Mouse (Mus musculus) heart, adult 2 months (tissue): ENCODE data around the gene Cacng6. TPM values are rescaled to one million over a fixed set of nuclear protein-coding genes. Genes with fewer than 3 reads are reported as not detected.

Experiments used
- DNase-seq, 2 experiments: peaks; one replicate each; pipeline ENCODE4 v3.0.0; 2021
- H3K27ac ChIP-seq: fragments of 200-600 bp; 2 replicates; pipeline ENCODE4 v1.8.1; 2022
- H3K27me3 ChIP-seq: fragments of 200-500 bp; 2 replicates; pipeline ENCODE4 v1.6.1; 2012; ENCODE audit warnings: mild to moderate bottlenecking, low read length, inconsistent platforms, mixed read lengths; ENCODE audit not compliant: control insufficient read depth, insufficient read depth
- H3K36me3 ChIP-seq: fragments of 200-500 bp; 2 replicates; pipeline ENCODE4 v1.6.1; 2012; ENCODE audit warnings: low read length, inconsistent platforms; ENCODE audit not compliant: control insufficient read depth, insufficient read depth
- H3K4me1 ChIP-seq: fragments of 200-500 bp; 2 replicates; pipeline ENCODE4 v1.6.1; 2011; ENCODE audit warnings: low read length; ENCODE audit not compliant: control insufficient read depth, insufficient read depth
- H3K4me3 ChIP-seq: fragments of 200-600 bp; 2 replicates; pipeline ENCODE4 v1.8.1; 2022
- H3K79me2 ChIP-seq: fragments of 200-500 bp; replicated peaks from 2 replicates; pipeline ENCODE4 v1.6.1; 2012; ENCODE audit warnings: mild to moderate bottlenecking, inconsistent platforms, low read length, moderate library complexity, mixed read lengths; ENCODE audit not compliant: control insufficient read depth, insufficient read depth
- H3K9ac ChIP-seq: fragments of 200-500 bp; 2 replicates; pipeline ENCODE4 v1.6.1; 2012; ENCODE audit warnings: low read depth, mild to moderate bottlenecking, control low read depth, inconsistent platforms, low read length, mixed read lengths
- CTCF ChIP-seq: fragments of 200-600 bp; IDR thresholded peaks from 2 replicates; pipeline ENCODE4 v1.8.1; 2022; ENCODE audit warnings: antibody characterized with exemption, mild to moderate bottlenecking, moderate library complexity
- EP300 ChIP-seq: fragments of 200-500 bp; IDR thresholded peaks from 2 replicates; pipeline ENCODE4 v1.6.1; 2011; ENCODE audit warnings: low read depth, low read length, control low read depth; ENCODE audit not compliant: insufficient read depth
- POLR2A ChIP-seq: fragments of 200-500 bp; IDR thresholded peaks from 2 replicates; pipeline ENCODE4 v1.6.1; 2011; ENCODE audit warnings: mild to moderate bottlenecking, low read depth, low read length, control low read depth; ENCODE audit not compliant: insufficient read depth
- WGBS: fragments of 180-500 bp; shearing (Covaris S2); methylation state at CpG from one replicate; pipeline ENCODE4 v1.1.7; 2018; 5-methylcytosine and 5-hydroxymethylcytosine counted together
- intact Hi-C: fragments of 180-260 bp; cut with DNase I; formaldehyde crosslinking; loops from one replicate; pipeline ENCODE4 v1.15.1; 2025
- polyA plus RNA-seq: library from polyadenylated mRNA; depleted of rRNA; stranded (reverse); fragments of >200 nt; gene quantifications from 2 replicates; pipeline ENCODE4 v1.2.3, GENCODE M21; 2012
- total RNA-seq, 2 experiments: library from RNA; stranded (reverse); gene quantifications; 2 replicates each; pipeline ENCODE4 v1.2.3; 2021

The Cacng6 gene
- total and polyA plus RNA-seq, 3 experiments = 0.78 to 2.5 (median 1.9) TPM

DNA sequence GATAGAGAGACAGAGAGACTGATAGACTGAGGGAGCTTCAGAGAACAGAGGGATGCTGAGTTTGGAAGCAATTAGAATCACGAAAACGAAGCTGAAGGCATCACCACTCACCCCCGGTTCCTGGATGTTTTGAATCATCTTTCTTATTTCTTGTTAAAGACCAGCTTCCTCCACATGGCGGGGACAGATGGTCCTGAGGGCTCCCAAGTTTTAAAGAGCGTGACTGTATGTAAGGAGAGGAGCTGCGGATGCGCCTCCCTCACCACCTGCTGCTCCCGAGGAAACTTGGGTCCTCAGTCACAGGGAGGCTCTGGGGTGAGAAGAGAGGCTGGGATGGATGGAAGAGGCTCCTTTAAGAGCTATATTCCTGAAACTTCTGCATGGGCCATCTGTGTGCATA, 36.3 kb downstream of the Cacng6 start:
- intact Hi-C loops = no loop called here
- no peaks in the 10 kb centered on the region for H3K4me1 ChIP-seq
- no peak overlapping the region for H3K27ac ChIP-seq
- no peaks in the 10 kb centered on the region for H3K36me3 ChIP-seq
- no peak for DNase-seq
- TF ChIP-seq EP300 = no peak
- no peak for TF ChIP-seq POLR2A
- TF ChIP-seq CTCF = no peak
- H3K27me3 ChIP-seq = no peaks in the 10 kb centered on the region
- H3K9ac ChIP-seq = no peak overlapping the region
- no peaks in the 10 kb centered on the region for H3K79me2 ChIP-seq
- 76% methylated on average over 8 of the region's 8 CpGs for WGBS
- H3K4me3 ChIP-seq = no peak overlapping the region

DNA sequence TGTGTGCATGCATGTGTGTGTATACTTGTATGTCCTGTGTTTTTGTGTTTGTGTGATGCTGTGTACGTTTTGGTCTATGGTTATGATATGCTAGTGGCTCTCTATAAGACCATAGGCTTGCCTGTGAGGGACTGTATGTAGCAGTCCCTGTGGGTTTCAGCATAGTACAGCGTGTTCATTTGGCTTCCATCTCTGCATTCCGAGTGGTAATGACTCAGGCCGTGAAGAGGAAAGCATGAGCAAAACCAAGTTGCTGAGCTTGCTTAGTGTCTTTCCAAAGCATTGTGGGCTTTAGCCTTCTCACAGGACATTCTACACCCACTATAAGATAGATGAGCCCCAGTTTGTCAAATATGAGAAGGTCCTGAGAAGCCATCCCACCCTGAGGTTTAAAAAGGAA, 39.3 kb downstream of the Cacng6 start:
- WGBS = 65% methylated on average over 4 of the region's 4 CpGs
- H3K9ac ChIP-seq = no peak overlapping the region
- H3K79me2 ChIP-seq = no peaks in the 10 kb centered on the region
- intact Hi-C loops = no loop called here
- no peak for DNase-seq
- TF ChIP-seq EP300 (no peak), CTCF (no peak), POLR2A (no peak)
- H3K27ac ChIP-seq = no peak overlapping the region
- H3K27me3 ChIP-seq = no peaks in the 10 kb centered on the region
- no peak overlapping the region for H3K4me3 ChIP-seq
- no peaks in the 10 kb centered on the region for H3K36me3 ChIP-seq
- no peaks in the 10 kb centered on the region for H3K4me1 ChIP-seq

DNA sequence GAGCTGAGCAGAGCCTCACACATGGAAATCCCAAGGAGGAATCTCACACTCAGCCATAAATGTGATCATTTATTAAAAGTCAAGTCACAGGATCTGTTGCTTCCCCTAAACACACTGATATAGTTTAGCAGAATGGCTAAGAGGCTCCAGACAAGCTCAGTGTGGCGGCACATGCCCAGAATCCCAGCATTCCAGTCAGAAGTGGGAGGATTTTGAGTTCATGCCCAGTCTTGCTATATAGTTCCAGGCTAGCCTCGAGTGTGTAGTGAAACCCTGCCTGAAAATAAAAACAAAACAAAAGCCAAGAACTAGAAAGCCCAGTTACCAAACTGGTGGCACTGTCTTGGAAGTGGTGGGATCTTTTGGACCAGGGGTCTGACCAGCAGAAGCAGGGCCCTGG, 44.6 kb downstream of the Cacng6 start:
- Histone ChIP-seq H3K79me2 (no peaks in the 10 kb centered on the region), H3K27ac (no peak overlapping the region), H3K27me3 (no peaks in the 10 kb centered on the region), H3K36me3 (no peaks in the 10 kb centered on the region), H3K9ac (no peak overlapping the region), H3K4me3 (no peak overlapping the region), H3K4me1 (no peaks in the 10 kb centered on the region)
- 38% methylated on average over 2 of the region's 2 CpGs for WGBS
- no peak for TF ChIP-seq POLR2A
- no peak for TF ChIP-seq CTCF
- no peak for TF ChIP-seq EP300
- intact Hi-C loops = no loop called here
- DNase-seq = no peak

DNA sequence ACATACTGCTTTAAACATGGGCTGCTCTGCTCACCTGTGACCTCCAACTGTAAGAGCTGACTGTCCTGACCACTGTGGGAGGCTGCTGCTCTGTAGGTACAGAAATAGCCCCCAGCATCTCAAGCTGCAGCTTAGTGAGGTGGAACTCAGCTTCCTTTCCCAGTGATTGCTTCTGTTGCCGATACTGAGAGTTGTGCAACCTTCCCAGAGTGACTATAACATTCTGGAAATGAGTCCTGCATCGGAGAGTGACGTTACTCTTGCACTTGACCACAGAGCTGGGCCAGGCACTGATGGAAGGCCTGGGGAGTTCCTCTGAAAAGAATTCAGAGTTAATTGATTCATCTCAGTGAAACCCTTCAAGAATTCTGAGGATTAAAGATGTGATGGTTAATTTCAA, 48.8 kb downstream of the Cacng6 start:
- no peak overlapping the region for H3K27ac ChIP-seq
- WGBS = 73% methylated on average over 3 of the region's 3 CpGs
- intact Hi-C loops = no loop called here
- no peak for DNase-seq
- no peak overlapping the region for H3K4me3 ChIP-seq
- H3K4me1 ChIP-seq = no peaks in the 10 kb centered on the region
- no peaks in the 10 kb centered on the region for H3K79me2 ChIP-seq
- no peak overlapping the region for H3K9ac ChIP-seq
- no peaks in the 10 kb centered on the region for H3K36me3 ChIP-seq
- no peaks in the 10 kb centered on the region for H3K27me3 ChIP-seq
- TF ChIP-seq CTCF (no peak), EP300 (no peak), POLR2A (no peak)

DNA sequence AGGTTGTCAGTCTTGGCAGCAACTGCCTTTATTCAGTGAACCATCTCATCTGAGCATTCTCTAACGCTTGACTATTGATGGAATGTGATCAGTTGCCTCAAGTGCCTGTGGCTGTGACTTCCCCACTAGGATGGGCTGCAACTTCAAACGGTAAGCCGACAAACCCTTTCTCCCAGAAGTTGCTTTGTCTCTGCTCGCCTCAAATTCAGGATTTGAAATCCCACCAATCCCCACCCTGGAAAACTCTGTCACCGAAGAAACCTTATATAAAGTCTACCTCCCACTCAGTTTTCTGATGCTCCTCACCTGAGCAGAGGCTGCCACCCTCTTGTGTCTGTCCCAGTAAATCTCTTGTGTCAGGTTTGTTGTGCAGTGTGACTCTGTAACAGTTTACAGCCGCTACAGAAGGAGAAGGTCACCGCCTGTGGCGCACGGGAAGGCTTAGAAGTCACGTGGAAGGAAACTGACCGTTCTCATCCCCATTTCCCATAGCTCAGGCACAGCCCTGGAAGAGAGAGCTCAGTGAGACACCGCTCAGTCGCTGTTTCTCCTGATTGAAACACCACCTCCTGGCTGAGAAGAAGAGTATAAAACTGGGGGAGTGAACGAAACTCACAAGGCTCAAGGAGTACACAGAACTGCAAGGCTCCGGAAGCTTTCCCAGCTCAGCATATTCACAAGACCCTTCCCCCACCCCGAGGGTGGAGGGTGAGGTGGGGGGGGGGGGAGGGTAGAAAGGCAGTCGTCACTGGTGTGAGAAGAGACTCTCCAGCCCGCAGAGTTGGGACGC, 50.5 kb downstream of the Cacng6 start:
- Histone ChIP-seq H3K4me3 (no peak overlapping the region), H3K27ac (no peak overlapping the region), H3K36me3 (no peaks in the 10 kb centered on the region), H3K27me3 (no peaks in the 10 kb centered on the region), H3K79me2 (no peaks in the 10 kb centered on the region), H3K9ac (no peak overlapping the region), H3K4me1 (no peaks in the 10 kb centered on the region)
- 12% methylated on average over 19 of the region's 19 CpGs for WGBS
- DNase-seq = no peak
- TF ChIP-seq CTCF (no peak), POLR2A (no peak), EP300 (no peak)
- intact Hi-C loops = no loop called here

DNA sequence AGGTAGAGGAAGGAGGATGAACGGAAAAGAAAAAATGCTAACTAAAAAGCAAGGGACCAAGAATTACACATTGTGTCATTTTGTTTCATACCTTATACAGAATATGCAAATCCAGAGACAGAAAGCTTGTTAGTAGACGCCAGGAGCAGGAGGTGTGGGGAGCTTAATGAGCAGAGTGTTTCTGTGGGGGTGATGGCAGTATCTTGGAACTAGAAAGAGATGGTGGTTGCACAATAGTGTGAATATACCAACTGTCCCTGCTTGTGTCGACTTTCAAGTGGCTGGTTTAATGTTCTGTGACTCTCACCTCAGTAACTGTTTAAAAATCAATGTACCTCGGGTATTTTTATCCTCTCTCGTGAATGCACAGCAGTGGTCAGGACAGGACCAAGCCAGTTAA, 52.7 kb downstream of the Cacng6 start:
- Histone ChIP-seq H3K27me3 (no peaks in the 10 kb centered on the region), H3K36me3 (no peaks in the 10 kb centered on the region), H3K79me2 (no peaks in the 10 kb centered on the region), H3K4me3 (no peak overlapping the region), H3K4me1 (no peaks in the 10 kb centered on the region), H3K9ac (no peak overlapping the region), H3K27ac (no peak overlapping the region)
- intact Hi-C loops = no loop called here
- TF ChIP-seq CTCF (no peak), POLR2A (no peak), EP300 (no peak)
- WGBS = 71% methylated on average over 5 of the region's 5 CpGs
- no peak for DNase-seq
